Mouse (Mus musculus) MEL (cell line): ENCODE measurements around the gene Sost. TPM values are rescaled to one million over a fixed set of nuclear protein-coding genes. Genes with fewer than 3 reads are reported as not detected.

ENCODE experiments used
- DNase-seq: peaks from one replicate; pipeline ENCODE4 v3.0.0; 2011; ENCODE audit warnings: low read depth, low spot score
- H3K27ac ChIP-seq: 2 replicates; pipeline ENCODE4 v1.5.1; 2012; ENCODE audit warnings: low read depth, mild to moderate bottlenecking, control low read depth, low read length, moderate library complexity; ENCODE audit not compliant: control insufficient read depth
- H3K27me3 ChIP-seq, 2 experiments: fragments of 150-350 bp in 1 of 2; sonication (generic) in 1 of 2; 2 replicates each; pipeline ENCODE4 v1.6.1; 2012; ENCODE audit warnings: low read length in 2 of 2, mild to moderate bottlenecking in 2 of 2, improper control_type of control experiment in 1 of 2, moderate library complexity in 1 of 2; ENCODE audit not compliant: insufficient read depth in 2 of 2, control insufficient read depth in 1 of 2
- H3K36me3 ChIP-seq, 2 experiments: 2 replicates each; pipeline ENCODE4 v1.6.1; 2012 to 2014; ENCODE audit warnings: low read length in 2 of 2, improper control_type of control experiment in 1 of 2, inconsistent platforms in 1 of 2, mild to moderate bottlenecking in 1 of 2; ENCODE audit not compliant: insufficient read depth in 2 of 2, control insufficient read depth in 1 of 2
- H3K4me1 ChIP-seq, 2 experiments: fragments of 150-350 bp in 1 of 2; sonication (generic) in 1 of 2; 2 replicates each; pipeline ENCODE4 v1.6.1; 2012; ENCODE audit warnings: low read length in 2 of 2, improper control_type of control experiment in 1 of 2, mild to moderate bottlenecking in 1 of 2; ENCODE audit not compliant: insufficient read depth in 2 of 2, control insufficient read depth in 1 of 2
- H3K4me3 ChIP-seq, 2 experiments: fragments of 150-350 bp in 1 of 2; sonication (generic) in 1 of 2; 2 replicates each; pipeline ENCODE4 v1.5.1; 2012; ENCODE audit warnings: low read depth in 2 of 2, low read length in 2 of 2, mild to moderate bottlenecking in 2 of 2, moderate library complexity in 2 of 2, control low read depth in 1 of 2, improper control_type of control experiment in 1 of 2; ENCODE audit not compliant: control insufficient read depth in 1 of 2, insufficient read depth in 1 of 2
- H3K79me2 ChIP-seq: 2 replicates; pipeline ENCODE4 v1.6.1; 2012; ENCODE audit warnings: mild to moderate bottlenecking, low read length, moderate library complexity; ENCODE audit not compliant: control insufficient read depth, poor library complexity, insufficient read depth
- H3K9ac ChIP-seq: 2 replicates; pipeline ENCODE4 v1.6.1; 2012; ENCODE audit warnings: low read depth, mild to moderate bottlenecking, control low read depth, low read length, moderate library complexity; ENCODE audit not compliant: control insufficient read depth, poor library complexity, severe bottlenecking
- H3K9me3 ChIP-seq: fragments of 150-350 bp; sonication (generic); replicated peaks from 2 replicates; pipeline ENCODE4 v1.6.1; 2012; ENCODE audit warnings: mild to moderate bottlenecking, low read length, improper control_type of control experiment, moderate library complexity; ENCODE audit not compliant: insufficient read depth
- BHLHE40 ChIP-seq: IDR thresholded peaks from 2 replicates; pipeline ENCODE4 v1.6.1; 2012; ENCODE audit warnings: low read depth, mild to moderate bottlenecking, inconsistent platforms, low read length, improper control_type of control experiment, borderline replicate concordance
- CHD2 ChIP-seq: IDR thresholded peaks from 2 replicates; pipeline ENCODE4 v1.6.1; 2011; ENCODE audit warnings: low read length, improper control_type of control experiment
- CTCF ChIP-seq, 3 experiments: IDR thresholded peaks in 2 of 3; conservative IDR thresholded peaks in 1 of 3; 2 replicates each; pipeline ENCODE4 v1.5.1; 2011 to 2012; ENCODE audit warnings: low read length in 3 of 3, low read depth in 2 of 3, mild to moderate bottlenecking in 2 of 3, improper control_type of control experiment in 1 of 3, inconsistent platforms in 1 of 3, mixed read lengths in 1 of 3, moderate library complexity in 1 of 3; ENCODE audit not compliant: control insufficient read depth in 1 of 3, insufficient read depth in 1 of 3, poor library complexity in 1 of 3, severe bottlenecking in 1 of 3
- ELF1 ChIP-seq: IDR thresholded peaks from 2 replicates; pipeline ENCODE4 v1.6.1; 2014; ENCODE audit warnings: low read depth, mild to moderate bottlenecking, inconsistent platforms, low read length, improper control_type of control experiment, moderate library complexity
- ETS1 ChIP-seq: IDR thresholded peaks from 2 replicates; pipeline ENCODE4 v1.6.1; 2012; ENCODE audit warnings: low read depth, mild to moderate bottlenecking, inconsistent platforms, low read length, improper control_type of control experiment, moderate library complexity
- GABPA ChIP-seq: IDR thresholded peaks from 2 replicates; pipeline ENCODE4 v1.6.1; 2012; ENCODE audit warnings: low read depth, mild to moderate bottlenecking, inconsistent platforms, low read length, improper control_type of control experiment, moderate library complexity
- MAX ChIP-seq: IDR thresholded peaks from 2 replicates; pipeline ENCODE4 v1.6.1; 2011; ENCODE audit warnings: low read length, improper control_type of control experiment
- MEF2A ChIP-seq: IDR thresholded peaks from 2 replicates; pipeline ENCODE4 v1.6.1; 2014; ENCODE audit warnings: low read depth, mild to moderate bottlenecking, inconsistent platforms, low read length, improper control_type of control experiment; ENCODE audit not compliant: poor library complexity, insufficient replicate concordance, severe bottlenecking; ENCODE audit errors: extremely low read depth
- MYB ChIP-seq: IDR thresholded peaks from 2 replicates; pipeline ENCODE4 v1.6.1; 2011; ENCODE audit warnings: mild to moderate bottlenecking, low read depth, low read length, improper control_type of control experiment
- MYC ChIP-seq: IDR thresholded peaks from 2 replicates; pipeline ENCODE4 v1.6.1; 2011; ENCODE audit warnings: low read depth, mild to moderate bottlenecking, low read length, improper control_type of control experiment, moderate library complexity
- NELFE ChIP-seq: IDR thresholded peaks from 2 replicates; pipeline ENCODE4 v1.6.1; 2011; ENCODE audit warnings: low read depth, low read length, improper control_type of control experiment
- NRF1 ChIP-seq: IDR thresholded peaks from 2 replicates; pipeline ENCODE4 v1.6.1; 2014; ENCODE audit warnings: low read depth, mild to moderate bottlenecking, inconsistent platforms, low read length, improper control_type of control experiment, moderate library complexity; ENCODE audit not compliant: poor library complexity, insufficient read depth, severe bottlenecking
- POLR2A ChIP-seq, 2 experiments: IDR thresholded peaks; 2 replicates each; pipeline ENCODE4 v1.6.1; 2011 to 2012; ENCODE audit warnings: low read length in 2 of 2, mild to moderate bottlenecking in 2 of 2, control low read depth in 1 of 2, improper control_type of control experiment in 1 of 2, low read depth in 1 of 2, moderate library complexity in 1 of 2; ENCODE audit not compliant: control insufficient read depth in 1 of 2, insufficient read depth in 1 of 2, poor library complexity in 1 of 2
- POLR2AphosphoS5 ChIP-seq: IDR thresholded peaks from 2 replicates; pipeline ENCODE4 v1.6.1; 2012; ENCODE audit warnings: low read depth, borderline replicate concordance, mild to moderate bottlenecking, inconsistent platforms, low read length, moderate library complexity, mixed read lengths
- RAD21 ChIP-seq: IDR thresholded peaks from 2 replicates; pipeline ENCODE4 v1.6.1; 2011; ENCODE audit warnings: mild to moderate bottlenecking, low read depth, low read length, improper control_type of control experiment
- TBP ChIP-seq: IDR thresholded peaks from 2 replicates; pipeline ENCODE4 v1.8.0; 2011; ENCODE audit warnings: low read depth, low read length, improper control_type of control experiment
- TCF12 ChIP-seq: IDR thresholded peaks from 2 replicates; pipeline ENCODE4 v1.6.1; 2014; ENCODE audit warnings: low read depth, mild to moderate bottlenecking, inconsistent platforms, low read length, improper control_type of control experiment, moderate library complexity
- UBTF ChIP-seq: IDR thresholded peaks from 2 replicates; pipeline ENCODE4 v1.6.1; 2012; ENCODE audit warnings: low read depth, mild to moderate bottlenecking, inconsistent platforms, low read length, improper control_type of control experiment, moderate library complexity, borderline replicate concordance; ENCODE audit not compliant: insufficient read depth
- USF1 ChIP-seq: IDR thresholded peaks from 2 replicates; pipeline ENCODE4 v1.6.1; 2014; ENCODE audit warnings: low read depth, mild to moderate bottlenecking, inconsistent platforms, low read length, improper control_type of control experiment, moderate library complexity
- USF2 ChIP-seq, 2 experiments: IDR thresholded peaks; 2 replicates each; pipeline ENCODE4 v1.6.1; 2011 to 2012; ENCODE audit warnings: improper control_type of control experiment in 2 of 2, low read length in 2 of 2, borderline replicate concordance in 1 of 2, inconsistent platforms in 1 of 2, low read depth in 1 of 2, mild to moderate bottlenecking in 1 of 2; ENCODE audit not compliant: insufficient read depth in 1 of 2
- ZMIZ1 ChIP-seq: IDR thresholded peaks from 2 replicates; pipeline ENCODE4 v1.6.1; 2012; ENCODE audit warnings: low read depth, mild to moderate bottlenecking, inconsistent platforms, low read length, improper control_type of control experiment, moderate library complexity
- polyA plus RNA-seq, 2 experiments: library from polyadenylated mRNA; stranded (reverse) in 1 of 2; unstranded in 1 of 2; fragments of >175 nt in 1 of 2; fragments of >200 nt in 1 of 2; gene quantifications; 2 replicates each; pipeline versions ENCODE4 v1.2.1 to v1.2.4; 2012; ENCODE audit warnings: low replicate concordance in 2 of 2, low read depth in 1 of 2; ENCODE audit not compliant: insufficient read length in 2 of 2, insufficient read depth in 1 of 2, missing spikeins in 1 of 2
- total RNA-seq: library from RNA; depleted of rRNA; stranded (reverse); fragments of 300-350 nt; gene quantifications from 2 replicates; pipeline ENCODE4 v1.2.3, GENCODE M21; 2012

The Sost gene
- total and polyA plus RNA-seq, 3 experiments = not detected

- Histone ChIP-seq H3K9ac (no peak overlapping the region), H3K9me3 (no peaks in the 10 kb centered on the region), H3K4me3 (no peak overlapping the region), H3K27ac (no peak overlapping the region), H3K79me2 (no peaks in the 10 kb centered on the region), H3K36me3 (no peaks in the 10 kb centered on the region), H3K4me1 (no peaks in the 10 kb centered on the region), H3K27me3 (no peaks in the 10 kb centered on the region)
- no peak for DNase-seq
- no peak for TF ChIP-seq MEF2A
- TF ChIP-seq NRF1 = no peak
- no peak for TF ChIP-seq NELFE
- no peak for TF ChIP-seq POLR2A (IDR thresholded peaks at IDR 0.05; ENCODE audit: control insufficient read depth in 1 of 2, insufficient read depth in 1 of 2, low read depth in 1 of 2, low read length in 2 of 2, poor library complexity in 1 of 2)
- no peak for TF ChIP-seq MAX
- TF ChIP-seq CHD2 = no peak
- TF ChIP-seq GABPA = no peak
- no peak for TF ChIP-seq TCF12
- TF ChIP-seq UBTF = no peak
- no peak for TF ChIP-seq TBP
- TF ChIP-seq RAD21 = no peak
- no peak for TF ChIP-seq ZMIZ1
- no peak for TF ChIP-seq USF2 (IDR thresholded peaks at IDR 0.05; ENCODE audit: borderline replicate concordance in 1 of 2, insufficient read depth in 1 of 2, low read depth in 1 of 2, low read length in 2 of 2)
- TF ChIP-seq ELF1 = no peak
- no peak for TF ChIP-seq POLR2AphosphoS5
Measured at GRCm38 (mm10) chr11:102006688-102007087, 39.9 kb upstream of the Sost start.

- Histone ChIP-seq H3K79me2 (no peaks in the 10 kb centered on the region), H3K4me1 (no peaks in the 10 kb centered on the region), H3K9me3 (no peaks in the 10 kb centered on the region), H3K36me3 (no peaks in the 10 kb centered on the region), H3K27me3 (no peaks in the 10 kb centered on the region), H3K9ac (no peak overlapping the region), H3K4me3 (no peak overlapping the region)
- DNase-seq = no peak
- no peak for TF ChIP-seq MYB
- TF ChIP-seq CTCF (IDR thresholded peaks at IDR 0.05 in 2 of 3, conservative IDR thresholded peaks at IDR 0.05 in 1 of 3; ENCODE audit: control insufficient read depth in 1 of 3, insufficient read depth in 1 of 3, low read depth in 2 of 3, low read length in 3 of 3, poor library complexity in 1 of 3, severe bottlenecking in 1 of 3) = no peak
- no peak for TF ChIP-seq MYC
- no peak for TF ChIP-seq RAD21
- TF ChIP-seq NELFE = no peak
- no peak for TF ChIP-seq USF1
- no peak for TF ChIP-seq ETS1
- TF ChIP-seq BHLHE40 = no peak
- TF ChIP-seq, all 39 proteins: peak for 0
- H3K27ac ChIP-seq = no peak overlapping the region
Measured at GRCm38 (mm10) chr11:102006271-102006670, 39.5 kb upstream of the Sost start.
